Mouse (Mus musculus) urinary bladder, postnatal 4 days (tissue): ENCODE data around the gene Fam221a.
A peak's percentile ranks its signal among the peaks of the same experiment; 100 is the strongest.

ENCODE experiments used
- DNase-seq, 2 experiments: peaks; one replicate each; pipeline ENCODE4 v3.0.0; 2021 to 2022; ENCODE audit warnings: low spot score in 2 of 2

Fam221a gene

GRCm38 (mm10) chr6:49367159-49368054, at the start of gene Fam221a:
Fam221a (plus strand) TSS chr6:49367739.
- peak; percentile 81 to 87 for DNase-seq

- DNase-seq: peak; percentile 96 to 97
Observed at GRCm38 (mm10) chr6:49318966-49319594, 48.5 kb upstream of the Fam221a start, which contains the start of gene Ccdc126. Ccdc126 (plus strand) TSS chr6:49319274.

GRCm38 (mm10) chr6:49319595-49320315, 47.8 kb upstream of the Fam221a start:
- DNase-seq: no peak

- no peak for DNase-seq
Observed at GRCm38 (mm10) chr6:49321341-49321740, 46.2 kb upstream of the Fam221a start.

GRCm38 (mm10) chr6:49322056-49322455, 45.5 kb upstream of the Fam221a start:
- DNase-seq: no peak

GRCm38 (mm10) chr6:49322986-49323385, 44.6 kb upstream of the Fam221a start:
- DNase-seq: no peak

- DNase-seq: no peak
Observed at GRCm38 (mm10) chr6:49324528-49324927, 43.0 kb upstream of the Fam221a start.

GRCm38 (mm10) chr6:49325294-49325693, 42.2 kb upstream of the Fam221a start:
- no peak for DNase-seq

GRCm38 (mm10) chr6:49326846-49327245, 40.7 kb upstream of the Fam221a start:
- no peak for DNase-seq

- DNase-seq: no peak
Observed at GRCm38 (mm10) chr6:49331369-49332059, 36.0 kb upstream of the Fam221a start.

- DNase-seq: no peak
Observed at GRCm38 (mm10) chr6:49332060-49332370, 35.5 kb upstream of the Fam221a start.

GRCm38 (mm10) chr6:49338566-49338965, 29.0 kb upstream of the Fam221a start:
- DNase-seq: no peak

GRCm38 (mm10) chr6:49339145-49339544, 28.4 kb upstream of the Fam221a start:
- no peak for DNase-seq

- no peak for DNase-seq
Observed at GRCm38 (mm10) chr6:49343737-49344469, 23.6 kb upstream of the Fam221a start.

GRCm38 (mm10) chr6:49349826-49350225, 17.7 kb upstream of the Fam221a start:
- DNase-seq: no peak

GRCm38 (mm10) chr6:49354613-49355012, 12.9 kb upstream of the Fam221a start:
- no peak for DNase-seq

GRCm38 (mm10) chr6:49355171-49355570, 12.4 kb upstream of the Fam221a start:
- no peak for DNase-seq

- DNase-seq: no peak
Observed at GRCm38 (mm10) chr6:49360420-49360819, 7.1 kb upstream of the Fam221a start.

GRCm38 (mm10) chr6:49368212-49368611, 673 bp downstream of the Fam221a start:
- no peak for DNase-seq

GRCm38 (mm10) chr6:49372705-49373104, 5.2 kb downstream of the Fam221a start:
- no peak for DNase-seq

- no peak for DNase-seq
Observed at GRCm38 (mm10) chr6:49373943-49374342, 6.4 kb downstream of the Fam221a start.
